Mouse (Mus musculus) MEL (cell line): ENCODE data around the gene Actr3. TPM values are rescaled to one million over a fixed set of nuclear protein-coding genes. Genes with fewer than 3 reads are reported as not detected.
A peak's percentile ranks its signal among the peaks of the same experiment; 100 is the strongest.

Experiments
- DNase-seq: peaks from one replicate; pipeline ENCODE4 v3.0.0; 2011; ENCODE audit warnings: low read depth, low spot score
- H3K27ac ChIP-seq: 2 replicates; pipeline ENCODE4 v1.5.1; 2012; ENCODE audit warnings: low read depth, mild to moderate bottlenecking, control low read depth, low read length, moderate library complexity; ENCODE audit not compliant: control insufficient read depth
- H3K27me3 ChIP-seq, 2 experiments: fragments of 150-350 bp in 1 of 2; sonication (generic) in 1 of 2; 2 replicates each; pipeline ENCODE4 v1.6.1; 2012; ENCODE audit warnings: low read length in 2 of 2, mild to moderate bottlenecking in 2 of 2, improper control_type of control experiment in 1 of 2, moderate library complexity in 1 of 2; ENCODE audit not compliant: insufficient read depth in 2 of 2, control insufficient read depth in 1 of 2
- H3K36me3 ChIP-seq, 2 experiments: 2 replicates each; pipeline ENCODE4 v1.6.1; 2012 to 2014; ENCODE audit warnings: low read length in 2 of 2, improper control_type of control experiment in 1 of 2, inconsistent platforms in 1 of 2, mild to moderate bottlenecking in 1 of 2; ENCODE audit not compliant: insufficient read depth in 2 of 2, control insufficient read depth in 1 of 2
- H3K4me1 ChIP-seq, 2 experiments: fragments of 150-350 bp in 1 of 2; sonication (generic) in 1 of 2; 2 replicates each; pipeline ENCODE4 v1.6.1; 2012; ENCODE audit warnings: low read length in 2 of 2, improper control_type of control experiment in 1 of 2, mild to moderate bottlenecking in 1 of 2; ENCODE audit not compliant: insufficient read depth in 2 of 2, control insufficient read depth in 1 of 2
- H3K4me3 ChIP-seq, 2 experiments: fragments of 150-350 bp in 1 of 2; sonication (generic) in 1 of 2; 2 replicates each; pipeline ENCODE4 v1.5.1; 2012; ENCODE audit warnings: low read depth in 2 of 2, low read length in 2 of 2, mild to moderate bottlenecking in 2 of 2, moderate library complexity in 2 of 2, control low read depth in 1 of 2, improper control_type of control experiment in 1 of 2; ENCODE audit not compliant: control insufficient read depth in 1 of 2, insufficient read depth in 1 of 2
- H3K79me2 ChIP-seq: 2 replicates; pipeline ENCODE4 v1.6.1; 2012; ENCODE audit warnings: mild to moderate bottlenecking, low read length, moderate library complexity; ENCODE audit not compliant: control insufficient read depth, poor library complexity, insufficient read depth
- H3K9ac ChIP-seq: 2 replicates; pipeline ENCODE4 v1.6.1; 2012; ENCODE audit warnings: low read depth, mild to moderate bottlenecking, control low read depth, low read length, moderate library complexity; ENCODE audit not compliant: control insufficient read depth, poor library complexity, severe bottlenecking
- H3K9me3 ChIP-seq: fragments of 150-350 bp; sonication (generic); replicated peaks from 2 replicates; pipeline ENCODE4 v1.6.1; 2012; ENCODE audit warnings: mild to moderate bottlenecking, low read length, improper control_type of control experiment, moderate library complexity; ENCODE audit not compliant: insufficient read depth
- CHD1 ChIP-seq: IDR thresholded peaks from 2 replicates; pipeline ENCODE4 v1.6.1; 2012; ENCODE audit warnings: low read depth, mild to moderate bottlenecking, inconsistent platforms, low read length, improper control_type of control experiment
- CHD2 ChIP-seq: IDR thresholded peaks from 2 replicates; pipeline ENCODE4 v1.6.1; 2011; ENCODE audit warnings: low read length, improper control_type of control experiment
- CTCF ChIP-seq, 3 experiments: IDR thresholded peaks in 2 of 3; conservative IDR thresholded peaks in 1 of 3; 2 replicates each; pipeline ENCODE4 v1.5.1; 2011 to 2012; ENCODE audit warnings: low read length in 3 of 3, low read depth in 2 of 3, mild to moderate bottlenecking in 2 of 3, improper control_type of control experiment in 1 of 3, inconsistent platforms in 1 of 3, mixed read lengths in 1 of 3, moderate library complexity in 1 of 3; ENCODE audit not compliant: control insufficient read depth in 1 of 3, insufficient read depth in 1 of 3, poor library complexity in 1 of 3, severe bottlenecking in 1 of 3
- E2F4 ChIP-seq: IDR thresholded peaks from 2 replicates; pipeline ENCODE4 v1.6.1; 2011; ENCODE audit warnings: low read depth, low read length, improper control_type of control experiment, borderline replicate concordance
- ETS1 ChIP-seq: IDR thresholded peaks from 2 replicates; pipeline ENCODE4 v1.6.1; 2012; ENCODE audit warnings: low read depth, mild to moderate bottlenecking, inconsistent platforms, low read length, improper control_type of control experiment, moderate library complexity
- GABPA ChIP-seq: IDR thresholded peaks from 2 replicates; pipeline ENCODE4 v1.6.1; 2012; ENCODE audit warnings: low read depth, mild to moderate bottlenecking, inconsistent platforms, low read length, improper control_type of control experiment, moderate library complexity
- GATA1 ChIP-seq: IDR thresholded peaks from 2 replicates; pipeline ENCODE4 v1.6.1; 2011; ENCODE audit warnings: low read depth, low read length, improper control_type of control experiment
- MAX ChIP-seq: IDR thresholded peaks from 2 replicates; pipeline ENCODE4 v1.6.1; 2011; ENCODE audit warnings: low read length, improper control_type of control experiment
- MAZ ChIP-seq: IDR thresholded peaks from 2 replicates; pipeline ENCODE4 v1.6.1; 2012; ENCODE audit warnings: low read depth, mild to moderate bottlenecking, inconsistent platforms, low read length, improper control_type of control experiment
- MEF2A ChIP-seq: IDR thresholded peaks from 2 replicates; pipeline ENCODE4 v1.6.1; 2014; ENCODE audit warnings: low read depth, mild to moderate bottlenecking, inconsistent platforms, low read length, improper control_type of control experiment; ENCODE audit not compliant: poor library complexity, insufficient replicate concordance, severe bottlenecking; ENCODE audit errors: extremely low read depth
- MYB ChIP-seq: IDR thresholded peaks from 2 replicates; pipeline ENCODE4 v1.6.1; 2011; ENCODE audit warnings: mild to moderate bottlenecking, low read depth, low read length, improper control_type of control experiment
- NELFE ChIP-seq: IDR thresholded peaks from 2 replicates; pipeline ENCODE4 v1.6.1; 2011; ENCODE audit warnings: low read depth, low read length, improper control_type of control experiment
- NRF1 ChIP-seq: IDR thresholded peaks from 2 replicates; pipeline ENCODE4 v1.6.1; 2014; ENCODE audit warnings: low read depth, mild to moderate bottlenecking, inconsistent platforms, low read length, improper control_type of control experiment, moderate library complexity; ENCODE audit not compliant: poor library complexity, insufficient read depth, severe bottlenecking
- POLR2AphosphoS2 ChIP-seq: IDR thresholded peaks from 2 replicates; pipeline ENCODE4 v1.6.1; 2011; ENCODE audit warnings: low read length, improper control_type of control experiment
- RAD21 ChIP-seq: IDR thresholded peaks from 2 replicates; pipeline ENCODE4 v1.6.1; 2011; ENCODE audit warnings: mild to moderate bottlenecking, low read depth, low read length, improper control_type of control experiment
- RCOR1 ChIP-seq: IDR thresholded peaks from 2 replicates; pipeline ENCODE4 v1.6.1; 2012; ENCODE audit warnings: low read depth, mild to moderate bottlenecking, inconsistent platforms, low read length, improper control_type of control experiment
- SIN3A ChIP-seq: IDR thresholded peaks from 2 replicates; pipeline ENCODE4 v1.6.1; 2012; ENCODE audit warnings: low read length, improper control_type of control experiment, inconsistent platforms
- TBP ChIP-seq: IDR thresholded peaks from 2 replicates; pipeline ENCODE4 v1.8.0; 2011; ENCODE audit warnings: low read depth, low read length, improper control_type of control experiment
- TCF12 ChIP-seq: IDR thresholded peaks from 2 replicates; pipeline ENCODE4 v1.6.1; 2014; ENCODE audit warnings: low read depth, mild to moderate bottlenecking, inconsistent platforms, low read length, improper control_type of control experiment, moderate library complexity
- ZC3H11A ChIP-seq: IDR thresholded peaks from 2 replicates; pipeline ENCODE4 v1.6.1; 2012; ENCODE audit warnings: low read depth, mild to moderate bottlenecking, inconsistent platforms, low read length, improper control_type of control experiment
- ZKSCAN1 ChIP-seq: IDR thresholded peaks from 2 replicates; pipeline ENCODE4 v1.6.1; 2012; ENCODE audit warnings: low read depth, mild to moderate bottlenecking, inconsistent platforms, low read length, improper control_type of control experiment, moderate library complexity
- polyA plus RNA-seq, 2 experiments: library from polyadenylated mRNA; stranded (reverse) in 1 of 2; unstranded in 1 of 2; fragments of >175 nt in 1 of 2; fragments of >200 nt in 1 of 2; gene quantifications; 2 replicates each; pipeline versions ENCODE4 v1.2.1 to v1.2.4; 2012; ENCODE audit warnings: low replicate concordance in 2 of 2, low read depth in 1 of 2; ENCODE audit not compliant: insufficient read length in 2 of 2, insufficient read depth in 1 of 2, missing spikeins in 1 of 2
- total RNA-seq: library from RNA; depleted of rRNA; stranded (reverse); fragments of 300-350 nt; gene quantifications from 2 replicates; pipeline ENCODE4 v1.2.3, GENCODE M21; 2012

The Actr3 gene
- total and polyA plus RNA-seq, 3 experiments, result 154 to 211 TPM; not detected in 1

DNA sequence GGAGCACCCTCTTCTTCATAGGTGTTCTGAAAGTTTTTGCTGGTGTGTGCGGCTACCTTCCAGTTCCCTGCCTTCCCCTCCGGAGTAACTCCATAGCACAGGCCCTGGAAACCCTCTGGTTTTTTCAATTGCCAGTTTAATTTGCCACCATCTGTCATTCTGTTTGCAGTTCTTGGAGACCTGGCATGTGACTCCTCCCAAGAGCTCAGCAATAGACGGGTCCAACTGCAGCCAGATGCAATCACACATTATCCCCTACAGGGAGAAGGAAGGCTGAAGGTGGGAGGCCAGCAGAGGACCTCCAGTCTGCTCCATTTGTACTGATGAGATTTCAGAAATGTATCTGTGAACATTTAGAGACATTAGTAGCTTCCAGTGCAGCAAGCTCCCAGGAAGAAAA is 56.6 kb downstream of the Actr3 start:
- no peak overlapping the region for H3K4me3 ChIP-seq
- no peak overlapping the region for H3K9ac ChIP-seq
- H3K27ac ChIP-seq, result no peak overlapping the region
- H3K27me3 ChIP-seq, result peaks cover 0 to 2% of the 10 kb centered on the region in 2 experiments; a peak in 1 of 4 replicates
- H3K9me3 ChIP-seq, result no peaks in the 10 kb centered on the region
- H3K36me3 ChIP-seq, result no peaks in the 10 kb centered on the region
- TF ChIP-seq CHD1 (no peak), MAZ (no peak), CHD2 (no peak), E2F4 (no peak), NRF1 (no peak), TCF12 (no peak), NELFE (no peak), TBP (no peak), ETS1 (no peak), ZKSCAN1 (no peak), RCOR1 (no peak), GATA1 (no peak), SIN3A (no peak), CTCF (IDR thresholded peaks at IDR 0.05 in 2 of 3, conservative IDR thresholded peaks at IDR 0.05 in 1 of 3; ENCODE audit: control insufficient read depth in 1 of 3, insufficient read depth in 1 of 3, low read depth in 2 of 3, low read length in 3 of 3, poor library complexity in 1 of 3, severe bottlenecking in 1 of 3) (no peak), MAX (no peak), GABPA (no peak), MYB (no peak), MEF2A (no peak), RAD21 (no peak)
- no peaks in the 10 kb centered on the region for H3K4me1 ChIP-seq
- DNase-seq, result no peak
- no peaks in the 10 kb centered on the region for H3K79me2 ChIP-seq

DNA sequence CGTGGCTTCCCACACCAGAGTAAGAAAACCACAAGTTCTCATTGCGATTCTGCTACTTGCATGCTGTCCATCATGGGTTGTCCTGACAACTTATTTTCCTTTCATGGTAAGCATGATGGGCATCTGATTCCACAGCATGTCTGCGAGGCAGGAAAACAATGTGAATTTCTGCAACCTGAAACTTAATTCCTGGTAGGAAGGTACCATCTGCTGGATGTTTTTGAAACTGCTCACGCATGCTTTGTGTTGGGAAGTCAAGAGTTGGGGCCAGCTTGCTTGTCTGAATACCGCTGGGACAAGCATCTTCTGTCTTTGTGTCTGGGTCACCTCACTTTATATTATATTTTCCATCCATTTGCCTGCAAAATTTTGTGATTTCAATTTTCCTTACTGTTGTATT is 62.7 kb downstream of the Actr3 start:
- Histone ChIP-seq H3K36me3 (no peaks in the 10 kb centered on the region), H3K9ac (no peak overlapping the region), H3K9me3 (no peaks in the 10 kb centered on the region), H3K4me1 (no peaks in the 10 kb centered on the region), H3K27me3 (peaks cover 0 to 2% of the 10 kb centered on the region in 2 experiments; a peak in 1 of 4 replicates), H3K79me2 (no peaks in the 10 kb centered on the region), H3K27ac (no peak overlapping the region), H3K4me3 (no peak overlapping the region)
- no peak for DNase-seq
- TF ChIP-seq ZC3H11A (no peak), MAX (no peak), NELFE (no peak), POLR2AphosphoS2 (no peak), RAD21 (peak; percentile 2)
